Mouse (Mus musculus): ENCODE data around the gene Lax1. TPM values are rescaled to one million over a fixed set of nuclear protein-coding genes. Genes with fewer than 3 reads are reported as not detected.
"Not testable (repeated sequence)": the region's sequence is repeated elsewhere in the genome, so short reads cannot be mapped to it uniquely, and the experiment has no call there.

The Lax1 gene
- polyA plus RNA-seq, 1 experiment from 2014 or later: 0.33 TPM

DNA sequence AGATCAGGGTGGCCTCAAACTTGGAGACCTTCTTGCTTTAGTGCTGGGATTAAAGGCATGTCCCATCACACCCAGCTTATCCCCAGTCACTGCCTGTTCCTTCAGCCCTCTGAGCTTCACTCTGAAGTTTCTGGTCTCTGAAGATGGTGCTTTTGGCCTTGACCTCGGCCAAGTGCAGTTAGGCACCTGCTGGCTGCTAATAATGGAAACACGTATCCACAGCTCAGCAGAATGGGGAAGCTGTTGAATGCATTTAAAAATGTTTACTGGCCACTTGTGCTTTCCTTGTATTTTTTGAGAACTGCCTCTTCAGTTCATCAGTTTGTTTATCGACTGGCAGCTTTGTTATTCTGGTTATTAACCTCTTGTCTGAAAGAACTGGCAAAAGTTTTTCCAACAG is 18.1 kb downstream of the Lax1 start:
- Histone ChIP-seq H3K4me3 (ENCODE audit: low read depth, low read length) (no peak overlapping the region), H3K4me1 (ENCODE audit: insufficient read depth, low read depth, low read length) (no peaks in the 10 kb centered on the region), H3K4me2 (replicated peaks; ENCODE audit: low read depth, low read length) (no peak overlapping the region), H3K9me3 (ENCODE audit: low read length) (no peaks in the 10 kb centered on the region), H3K27ac (ENCODE audit: low read length) (no peak overlapping the region), H3K36me3 (ENCODE audit: insufficient read depth, low read length) (no peaks in the 10 kb centered on the region), H3K9ac (replicated peaks; ENCODE audit: low read depth) (no peak overlapping the region), H3K27me3 (replicated peaks; ENCODE audit: insufficient read depth, low read length) (no peaks in the 10 kb centered on the region)
- ATAC-seq (no peak), DNase-seq (ENCODE audit: low spot score) (no peak)
- 54% methylated on average over 3 of the region's 3 CpGs for WGBS
- no peak for TF ChIP-seq CTCF (IDR thresholded peaks at IDR 0.05)
- no peak for TF ChIP-seq EP300 (IDR thresholded peaks at IDR 0.05)

DNA sequence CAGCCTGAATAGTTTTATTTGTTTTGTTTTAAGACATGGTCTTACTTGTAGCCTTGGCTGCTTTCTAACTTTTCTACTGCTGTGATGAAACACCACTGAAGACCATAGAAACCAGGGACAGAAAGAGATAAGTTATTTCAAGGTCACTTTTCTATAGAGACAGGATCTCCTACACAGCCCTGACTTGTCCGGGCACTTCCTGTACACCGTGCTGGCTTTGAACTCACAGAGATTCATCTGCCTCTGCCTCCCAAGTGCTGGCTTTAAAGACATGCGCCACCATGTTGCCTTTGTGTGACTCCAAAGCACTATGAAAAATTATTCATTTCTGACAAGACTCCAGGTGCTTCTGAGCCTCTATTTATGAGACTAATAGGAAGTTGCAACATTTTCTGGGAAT is 18.6 kb downstream of the Lax1 start:
- ATAC-seq (no peak), DNase-seq (ENCODE audit: low spot score) (no peak)
- Histone ChIP-seq H3K4me2 (replicated peaks; ENCODE audit: low read depth, low read length) (no peak overlapping the region), H3K9me3 (ENCODE audit: low read length) (no peaks in the 10 kb centered on the region), H3K9ac (replicated peaks; ENCODE audit: low read depth) (no peak overlapping the region), H3K27ac (ENCODE audit: low read length) (no peak overlapping the region), H3K36me3 (ENCODE audit: insufficient read depth, low read length) (no peaks in the 10 kb centered on the region), H3K27me3 (replicated peaks; ENCODE audit: insufficient read depth, low read length) (no peaks in the 10 kb centered on the region), H3K4me3 (ENCODE audit: low read depth, low read length) (no peak overlapping the region), H3K4me1 (ENCODE audit: insufficient read depth, low read depth, low read length) (no peaks in the 10 kb centered on the region)
- 69% methylated on average over 3 of the region's 3 CpGs for WGBS
- no peak for TF ChIP-seq CTCF (IDR thresholded peaks at IDR 0.05)
- no peak for TF ChIP-seq EP300 (IDR thresholded peaks at IDR 0.05)

DNA sequence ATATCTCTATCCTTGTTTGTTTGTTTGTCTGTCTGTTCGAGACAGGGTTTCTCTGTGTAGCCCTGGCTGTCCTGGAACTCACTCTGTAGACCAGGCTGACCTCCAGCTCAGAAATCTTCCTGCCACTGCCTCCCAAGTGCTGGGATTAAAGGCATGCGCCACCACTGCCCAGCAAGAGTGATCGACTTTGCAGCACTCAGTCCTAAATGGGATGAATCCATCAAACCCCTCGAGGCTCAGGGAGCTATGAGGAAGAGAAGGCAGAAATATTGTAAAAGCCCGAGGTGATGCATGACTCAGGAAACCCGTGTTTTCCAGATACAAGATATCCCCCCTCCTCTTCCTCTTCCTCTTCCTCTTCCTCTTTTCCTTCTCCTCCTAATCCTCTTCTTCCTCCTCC is 19.1 kb downstream of the Lax1 start:
- Histone ChIP-seq H3K9ac (replicated peaks; ENCODE audit: low read depth) (no peak overlapping the region), H3K4me3 (ENCODE audit: low read depth, low read length) (no peak overlapping the region), H3K27me3 (replicated peaks; ENCODE audit: insufficient read depth, low read length) (no peaks in the 10 kb centered on the region), H3K4me2 (replicated peaks; ENCODE audit: low read depth, low read length) (no peak overlapping the region), H3K36me3 (ENCODE audit: insufficient read depth, low read length) (no peaks in the 10 kb centered on the region), H3K27ac (ENCODE audit: low read length) (no peak overlapping the region), H3K9me3 (ENCODE audit: low read length) (no peaks in the 10 kb centered on the region), H3K4me1 (ENCODE audit: insufficient read depth, low read depth, low read length) (no peaks in the 10 kb centered on the region)
- WGBS: 63% methylated on average over 6 of the region's 6 CpGs
- no peak for ATAC-seq
- DNase-seq (ENCODE audit: low spot score): no peak
- no peak for TF ChIP-seq EP300 (IDR thresholded peaks at IDR 0.05)
- TF ChIP-seq CTCF (IDR thresholded peaks at IDR 0.05): no peak

DNA sequence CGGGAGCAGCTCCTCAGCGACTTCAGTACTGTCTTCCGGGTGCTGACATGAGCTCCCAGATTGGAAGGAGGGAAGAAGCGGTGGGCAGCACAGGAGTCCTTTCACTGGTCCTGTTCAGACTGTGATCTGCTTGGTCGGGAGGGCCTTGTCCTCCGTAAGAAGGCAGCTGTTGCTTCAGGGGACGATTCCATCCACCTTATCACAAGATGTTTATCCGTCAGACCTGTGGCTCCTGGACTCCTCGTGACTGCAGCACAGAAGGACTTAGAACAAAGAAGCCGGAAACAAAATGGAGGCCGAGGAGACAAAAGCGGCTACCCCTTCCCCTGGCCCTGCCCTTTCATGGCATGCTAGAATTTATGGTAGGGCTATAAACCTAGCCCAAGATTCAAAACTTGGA is 19.7 kb downstream of the Lax1 start:
- H3K4me1 ChIP-seq (ENCODE audit: insufficient read depth, low read depth, low read length): no peaks in the 10 kb centered on the region
- no peak overlapping the region for H3K4me2 ChIP-seq (replicated peaks; ENCODE audit: low read depth, low read length)
- ATAC-seq (no peak), DNase-seq (ENCODE audit: low spot score) (no peak)
- H3K36me3 ChIP-seq (ENCODE audit: insufficient read depth, low read length): no peaks in the 10 kb centered on the region
- TF ChIP-seq CTCF (IDR thresholded peaks at IDR 0.05): no peak
- TF ChIP-seq EP300 (IDR thresholded peaks at IDR 0.05): no peak
- 84% methylated on average over 12 of the region's 12 CpGs for WGBS
- no peak overlapping the region for H3K4me3 ChIP-seq (ENCODE audit: low read depth, low read length)
- no peaks in the 10 kb centered on the region for H3K27me3 ChIP-seq (replicated peaks; ENCODE audit: insufficient read depth, low read length)
- H3K9ac ChIP-seq (replicated peaks; ENCODE audit: low read depth): no peak overlapping the region
- H3K27ac ChIP-seq (ENCODE audit: low read length): no peak overlapping the region
- no peaks in the 10 kb centered on the region for H3K9me3 ChIP-seq (ENCODE audit: low read length)

DNA sequence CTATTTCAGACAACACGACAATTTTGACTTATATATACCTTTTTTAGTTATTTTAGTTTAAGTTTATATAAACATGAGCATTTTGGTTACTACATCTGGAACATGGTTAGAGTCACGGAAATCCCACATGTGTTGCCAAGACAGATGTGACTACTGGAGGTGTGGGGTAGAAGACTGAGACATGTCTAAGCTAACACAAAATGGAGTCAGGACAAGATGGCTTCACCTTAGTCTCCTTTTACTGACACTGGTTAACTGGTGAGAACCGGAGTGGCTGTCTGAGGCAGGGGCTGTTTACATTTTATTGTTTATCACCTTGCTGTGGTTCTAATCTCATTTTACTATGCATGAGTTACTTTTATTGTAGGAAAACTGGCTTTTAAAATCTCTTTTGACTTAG is 21.3 kb downstream of the Lax1 start:
- WGBS: 85% methylated on average over 3 of the region's 3 CpGs

DNA sequence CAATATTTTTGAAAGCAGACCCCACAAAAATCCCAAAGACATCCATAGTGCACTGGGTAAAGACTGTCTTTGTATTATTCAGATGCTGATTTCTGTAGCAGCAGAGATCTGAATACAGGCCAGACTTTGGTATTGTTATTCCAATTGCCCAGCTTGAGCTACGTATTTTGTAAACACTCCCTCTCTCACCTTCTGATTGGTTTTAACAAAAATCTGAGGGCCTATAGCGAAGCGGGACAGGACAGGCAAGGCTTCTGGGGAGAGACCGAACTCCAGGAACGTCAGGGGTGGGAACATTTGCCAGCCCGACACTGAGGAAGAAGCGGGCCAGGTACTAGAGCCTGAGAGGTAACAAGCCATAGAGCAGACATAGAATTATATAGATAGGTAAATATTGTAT is 22.2 kb downstream of the Lax1 start:
- TF ChIP-seq EP300 (IDR thresholded peaks at IDR 0.05) (no peak), CTCF (IDR thresholded peaks at IDR 0.05) (no peak)
- ATAC-seq: no peak
- H3K27ac ChIP-seq (ENCODE audit: low read length): no peak overlapping the region

More for the DNA sequence above, 21.3 kb downstream of the Lax1 start:
- Histone ChIP-seq H3K27ac (ENCODE audit: low read length) (no peak overlapping the region), H3K9me3 (ENCODE audit: low read length) (no peaks in the 10 kb centered on the region), H3K27me3 (replicated peaks; ENCODE audit: insufficient read depth, low read length) (no peaks in the 10 kb centered on the region), H3K4me1 (ENCODE audit: insufficient read depth, low read depth, low read length) (no peaks in the 10 kb centered on the region), H3K4me3 (ENCODE audit: low read depth, low read length) (no peak overlapping the region), H3K4me2 (replicated peaks; ENCODE audit: low read depth, low read length) (no peak overlapping the region), H3K36me3 (ENCODE audit: insufficient read depth, low read length) (no peaks in the 10 kb centered on the region), H3K9ac (replicated peaks; ENCODE audit: low read depth) (no peak overlapping the region)
- DNase-seq (ENCODE audit: low spot score) (no peak), ATAC-seq (no peak)
- TF ChIP-seq EP300 (IDR thresholded peaks at IDR 0.05): no peak
- TF ChIP-seq CTCF (IDR thresholded peaks at IDR 0.05): no peak

DNA sequence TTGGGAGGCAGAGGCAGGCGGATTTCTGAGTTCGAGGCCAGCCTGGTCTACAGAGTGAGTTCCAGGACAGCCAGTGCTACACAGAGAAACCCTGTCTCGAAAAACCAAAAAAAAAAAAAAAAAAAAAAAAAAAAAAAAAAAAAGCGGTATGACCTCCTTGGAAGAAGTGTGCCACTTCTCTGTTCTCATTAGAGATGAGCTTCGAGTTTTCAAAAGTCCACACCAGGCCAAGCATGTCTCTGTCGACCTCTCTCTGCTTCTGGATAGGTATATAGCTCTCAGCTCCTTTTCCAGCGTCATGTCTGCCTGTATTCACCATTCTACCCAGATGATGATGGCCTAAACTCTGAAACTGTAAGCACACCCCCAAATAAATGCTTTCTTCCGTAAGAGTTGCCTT is 24.2 kb downstream of the Lax1 start:
- not testable (repeated sequence) for H3K9ac ChIP-seq (replicated peaks; ENCODE audit: low read depth); H3K36me3 ChIP-seq (ENCODE audit: insufficient read depth, low read length); H3K27ac ChIP-seq (ENCODE audit: low read length); H3K4me2 ChIP-seq (replicated peaks; ENCODE audit: low read depth, low read length); H3K4me3 ChIP-seq (ENCODE audit: low read depth, low read length); DNase-seq (ENCODE audit: low spot score); H3K27me3 ChIP-seq (replicated peaks; ENCODE audit: insufficient read depth, low read length); H3K4me1 ChIP-seq (ENCODE audit: insufficient read depth, low read depth, low read length); ATAC-seq; H3K9me3 ChIP-seq (ENCODE audit: low read length)
- 88% methylated on average over 5 of the region's 8 CpGs for WGBS

More for the DNA sequence above, 22.2 kb downstream of the Lax1 start:
- no peak overlapping the region for H3K4me3 ChIP-seq (ENCODE audit: low read depth, low read length)
- H3K9ac ChIP-seq (replicated peaks; ENCODE audit: low read depth): no peak overlapping the region
- H3K4me1 ChIP-seq (ENCODE audit: insufficient read depth, low read depth, low read length): no peaks in the 10 kb centered on the region
- 58% methylated on average over 7 of the region's 7 CpGs for WGBS
- DNase-seq (ENCODE audit: low spot score): no peak
- H3K9me3 ChIP-seq (ENCODE audit: low read length): no peaks in the 10 kb centered on the region
- H3K27me3 ChIP-seq (replicated peaks; ENCODE audit: insufficient read depth, low read length): no peaks in the 10 kb centered on the region
- H3K4me2 ChIP-seq (replicated peaks; ENCODE audit: low read depth, low read length): no peak overlapping the region
- H3K36me3 ChIP-seq (ENCODE audit: insufficient read depth, low read length): no peaks in the 10 kb centered on the region
